ENCODE assay signal across 25 mouse cellular contexts in genomic region chr3:66083856-66084255, GRCm38 (mm10).
"Had no signal": no experiment of that assay in that cellular context is flagged by ENCODE, and none has a peak within 500 bp of the region (broad histone marks: within the 10 kb centered on the region; RNA-seq: fewer than 3 reads in every experiment).

No protein-coding gene starts in this region.

- DNase-seq: gastrocnemius, postnatal 10 days; gastrocnemius, postnatal 25 days; heart, adult 18-20 months; heart, postnatal 10 days; heart, postnatal 4 days; kidney, adult 18-20 months; kidney, adult 8-10 months; kidney, postnatal 10 days; kidney, postnatal 25 days; layer of hippocampus, postnatal 36 days; left cerebral cortex, postnatal 4 days; lung, adult 18-20 months had no signal

- ATAC-seq: hindbrain, embryonic 16.5 days; inflammation-experienced regulatory T-cells, adult 6 months; intestine, embryonic 15.5 days; intestine, postnatal 0 days; liver, embryonic 12.5 days had no signal

- H3K27me3 ChIP-seq: heart, embryonic 12.5 days; hindbrain, embryonic 12.5 days; intestine, embryonic 15.5 days; limb, embryonic 13.5 days; limb, embryonic 15.5 days; liver, embryonic 12.5 days had no signal

- H3K4me3 ChIP-seq: heart, embryonic 10.5 days; heart, embryonic 12.5 days; hindbrain, embryonic 10.5 days; hindbrain, embryonic 12.5 days; intestine, embryonic 15.5 days; limb, embryonic 13.5 days; limb, embryonic 15.5 days; liver, embryonic 12.5 days had no signal

- H3K9me3 ChIP-seq: hindbrain, embryonic 10.5 days; intestine, embryonic 15.5 days; limb, embryonic 15.5 days; liver, embryonic 12.5 days had no signal

- H3K4me2 ChIP-seq: heart, embryonic 12.5 days; hindbrain, embryonic 12.5 days; hindbrain, embryonic 14.5 days; intestine, embryonic 15.5 days; limb, embryonic 13.5 days; limb, embryonic 15.5 days; liver, embryonic 12.5 days had no signal

- H3K9ac ChIP-seq: heart, embryonic 12.5 days; hindbrain, embryonic 12.5 days; hindbrain, embryonic 14.5 days; intestine, embryonic 15.5 days; limb, embryonic 13.5 days; limb, embryonic 15.5 days; liver, embryonic 12.5 days; liver, embryonic 14.5 days had no signal

- H3K36me3 ChIP-seq: heart, embryonic 10.5 days; heart, embryonic 12.5 days; hindbrain, embryonic 10.5 days; hindbrain, embryonic 12.5 days; intestine, embryonic 15.5 days; limb, embryonic 13.5 days; limb, embryonic 15.5 days; liver, embryonic 12.5 days had no signal

- H3K4me1 ChIP-seq: heart, embryonic 10.5 days; heart, embryonic 12.5 days; hindbrain, embryonic 10.5 days; hindbrain, embryonic 12.5 days; intestine, embryonic 15.5 days; liver, embryonic 12.5 days had no signal

- H3K27ac ChIP-seq: heart, embryonic 10.5 days; hindbrain, embryonic 10.5 days; hindbrain, embryonic 12.5 days; hindbrain, embryonic 14.5 days; intestine, embryonic 15.5 days; limb, embryonic 13.5 days; limb, embryonic 15.5 days; liver, embryonic 12.5 days; liver, embryonic 14.5 days had no signal
